Comparison of ENCODE assay signal across 16 mouse cellular contexts in the genomic region with DNA sequence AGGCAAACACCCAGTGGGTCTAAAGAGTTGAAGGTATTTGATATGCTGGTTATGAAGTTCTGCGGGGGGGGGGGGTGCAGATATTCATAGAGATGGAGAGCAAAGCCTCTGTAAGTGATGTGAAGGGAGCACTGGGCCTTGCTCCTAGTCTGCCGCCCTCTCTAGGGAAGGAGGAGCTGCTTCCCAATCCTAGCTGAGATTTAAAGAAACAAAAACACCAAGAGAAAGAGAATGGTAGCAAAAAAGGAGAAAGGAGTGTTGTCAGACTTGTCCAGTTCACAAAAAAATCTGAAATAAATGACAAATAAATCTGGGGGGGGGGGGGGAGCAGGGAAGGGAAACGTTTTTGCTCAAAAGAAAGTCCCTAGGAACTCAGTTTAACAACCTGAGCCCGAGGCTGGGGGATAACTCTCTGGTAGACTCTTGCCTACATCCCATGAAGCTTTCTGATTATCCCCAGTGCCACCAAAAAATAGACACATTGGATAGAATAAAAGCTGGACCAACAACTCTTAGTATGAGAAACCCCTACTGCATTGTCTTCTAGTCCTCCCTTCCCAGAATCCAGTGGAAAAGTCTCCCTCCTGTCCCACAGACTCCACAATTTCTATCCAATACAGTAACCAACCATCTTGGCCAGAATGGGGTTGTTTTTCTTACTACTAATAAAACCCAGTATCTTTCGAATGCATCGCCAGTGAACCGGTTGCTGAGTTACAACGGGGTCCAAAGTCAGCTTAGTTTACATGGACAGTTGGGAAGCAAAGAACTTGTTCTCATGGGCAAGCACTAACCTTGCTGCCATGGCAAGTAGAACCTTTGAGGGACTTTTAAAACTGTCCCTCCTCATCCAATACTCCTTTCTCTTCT. TPM values are rescaled to one million over a fixed set of nuclear protein-coding genes. Genes with fewer than 3 reads are reported as not detected.
DNase-seq lines count a peak whose midpoint lies in the region; ATAC-seq lines count a peak whose summit lies in the region.
"Had no signal": no experiment of that assay in that cellular context is flagged by ENCODE, and none has a peak within 500 bp of the region (broad histone marks: within the 10 kb centered on the region; RNA-seq: fewer than 3 reads in every experiment).

No protein-coding gene starts in this region.

- no peak overlapping the region for H3K4me3 ChIP-seq in heart, embryonic 10.5 days
- peak overlapping the region; percentile 67 for H3K4me3 ChIP-seq in hindbrain, embryonic 10.5 days
- no peak overlapping the region for H3K4me3 ChIP-seq in midbrain, embryonic 11.5 days (ENCODE audit: low read depth, low read length)
- no peak overlapping the region for H3K4me3 ChIP-seq in neural tube, embryonic 14.5 days (ENCODE audit: low read depth, low read length)
- H3K4me3 ChIP-seq: gastrocnemius, adult 2 months; heart, embryonic 13.5 days; limb, embryonic 12.5 days had no signal

- H3K4me2 ChIP-seq in midbrain, embryonic 11.5 days, result peak overlapping the region; percentile 34; the same call in 1 of the 2 replicates
- no peak overlapping the region; the same call in 1 of the 2 replicates for H3K4me2 ChIP-seq in neural tube, embryonic 14.5 days (ENCODE audit: low read depth, low read length)
- H3K4me2 ChIP-seq: heart, embryonic 13.5 days; limb, embryonic 12.5 days had no signal

- no peaks in the 10 kb centered on the region for H3K36me3 ChIP-seq in heart, embryonic 10.5 days
- H3K36me3 ChIP-seq in hindbrain, embryonic 10.5 days, result no peaks in the 10 kb centered on the region
- H3K36me3 ChIP-seq in midbrain, embryonic 11.5 days (ENCODE audit: control insufficient read depth, insufficient read depth, low read length), result no peaks in the 10 kb centered on the region
- H3K36me3 ChIP-seq in neural tube, embryonic 14.5 days (ENCODE audit: control insufficient read depth, insufficient read depth, low read length), result no peaks in the 10 kb centered on the region
- H3K36me3 ChIP-seq: heart, embryonic 13.5 days; limb, embryonic 12.5 days had no signal

- peaks cover 10% of the 10 kb centered on the region; the same call in 1 of the 2 replicates for H3K4me1 ChIP-seq in heart, embryonic 10.5 days
- peaks cover 66% of the 10 kb centered on the region for H3K4me1 ChIP-seq in hindbrain, embryonic 10.5 days (replicated peaks)
- H3K4me1 ChIP-seq in midbrain, embryonic 11.5 days (ENCODE audit: control insufficient read depth, insufficient read depth, low read length), result peaks cover 15% of the 10 kb centered on the region
- H3K4me1 ChIP-seq in neural tube, embryonic 14.5 days (ENCODE audit: control insufficient read depth, insufficient read depth, low read length), result peaks cover 10% of the 10 kb centered on the region; the same call in 1 of the 2 replicates

- ATAC-seq in midbrain, embryonic 11.5 days (ENCODE audit: low FRiP score), result no peak
- no peak for ATAC-seq in neural tube, embryonic 14.5 days (ENCODE audit: low read depth)

- H3K27me3 ChIP-seq in heart, embryonic 10.5 days (ENCODE audit: insufficient read depth, poor library complexity, severe bottlenecking), result peaks cover 98% of the 10 kb centered on the region
- peaks cover 98% of the 10 kb centered on the region for H3K27me3 ChIP-seq in hindbrain, embryonic 10.5 days (ENCODE audit: insufficient read depth, poor library complexity, severe bottlenecking)
- peaks cover 81% of the 10 kb centered on the region for H3K27me3 ChIP-seq in midbrain, embryonic 11.5 days (ENCODE audit: control insufficient read depth, insufficient read depth, low read length)
- peaks cover 30% of the 10 kb centered on the region for H3K27me3 ChIP-seq in neural tube, embryonic 14.5 days (ENCODE audit: control insufficient read depth, insufficient read depth, low read length)

- 3% methylated on average over 8 of the region's 8 CpGs for WGBS in heart, embryonic 10.5 days
- 1% methylated on average over 8 of the region's 8 CpGs for WGBS in hindbrain, embryonic 10.5 days
- under 1% methylated on average over 8 of the region's 8 CpGs for WGBS in midbrain, embryonic 11.5 days
- WGBS in neural tube, embryonic 14.5 days, result 5% methylated on average over 8 of the region's 8 CpGs

- no peaks in the 10 kb centered on the region for H3K9me3 ChIP-seq in heart, embryonic 10.5 days
- no peaks in the 10 kb centered on the region for H3K9me3 ChIP-seq in hindbrain, embryonic 10.5 days
- no peaks in the 10 kb centered on the region for H3K9me3 ChIP-seq in midbrain, embryonic 11.5 days (ENCODE audit: control insufficient read depth, low read length)
- H3K9me3 ChIP-seq in neural tube, embryonic 14.5 days (ENCODE audit: control insufficient read depth, low read length), result no peaks in the 10 kb centered on the region
- H3K9me3 ChIP-seq: heart, embryonic 13.5 days; limb, embryonic 12.5 days had no signal

- H3K27ac ChIP-seq in heart, embryonic 10.5 days, result no peak overlapping the region
- peak overlapping the region; percentile 98 for H3K27ac ChIP-seq in hindbrain, embryonic 10.5 days
- peak overlapping the region; percentile 92; the same call in 1 of the 2 replicates for H3K27ac ChIP-seq in midbrain, embryonic 11.5 days (ENCODE audit: low read depth, low read length)
- peak overlapping the region; percentile 96 for H3K27ac ChIP-seq in neural tube, embryonic 14.5 days (ENCODE audit: low read depth, low read length)
- H3K27ac ChIP-seq: gastrocnemius, adult 2 months; heart, embryonic 13.5 days; kidney, postnatal 0 days; limb, embryonic 12.5 days had no signal

- H3K9ac ChIP-seq in midbrain, embryonic 11.5 days (ENCODE audit: low read length), result peak overlapping the region; percentile 13; the same call in 1 of the 2 replicates
- peak overlapping the region; percentile 17; the same call in 1 of the 2 replicates for H3K9ac ChIP-seq in neural tube, embryonic 14.5 days (replicated peaks; ENCODE audit: low read depth, low read length)
- H3K9ac ChIP-seq: heart, embryonic 13.5 days; limb, embryonic 12.5 days had no signal

- DNase-seq in heart, embryonic 10.5 days (ENCODE audit: low spot score), result peak; percentile 64
- no peak for DNase-seq in heart, adult 18-20 months
- peak; percentile 34 for DNase-seq in hindbrain, embryonic 10.5 days (ENCODE audit: low spot score)
- DNase-seq in midbrain, embryonic 11.5 days (ENCODE audit: low spot score, missing footprints), result no peak
- no peak for DNase-seq in adrenal gland, postnatal 25 days
- no peak for DNase-seq in kidney, postnatal 25 days
- DNase-seq in gastrocnemius, postnatal 4 days (ENCODE audit: low spot score in 2 of 2), result no peak
- DNase-seq: gastrocnemius, adult 2 months; lung, adult 2 months; thymus, postnatal 14 days had no signal

RNA-seq across cellular contexts. Expression of a gene that starts 20.2 kb away (rescaled TPM):
- polyA plus RNA-seq in heart, embryonic 10.5 days (2016; fragmentation: Nextera tagmentation; extraction: Ambion mirVana), result not detected in 2 replicates
- total RNA-seq in heart, adult 18-20 months (2021), result not detected
- 6.9 and 8.1 TPM in 2 replicates for polyA plus RNA-seq in hindbrain, embryonic 10.5 days (2016; fragmentation: Nextera tagmentation; extraction: Ambion mirVana)
- 13.7 and 14.8 TPM in 2 replicates for polyA plus RNA-seq in midbrain, embryonic 11.5 days (2014; fragmentation: Nextera tagmentation; extraction: Ambion mirVana)
- polyA plus RNA-seq in neural tube, embryonic 14.5 days (2014; fragmentation: Nextera tagmentation; extraction: Ambion mirVana), result 28.7 and 30.5 TPM in 2 replicates
- not detected in 2 replicates for total RNA-seq in adrenal gland, postnatal 25 days (2021)
- 1 to 10 TPM; 2.2 to 2.4 TPM for total RNA-seq in gastrocnemius, postnatal 4 days (2021)
- total RNA-seq: common myeloid progenitor, adult 5-6 weeks; megakaryocyte-erythroid progenitor cell, adult 5-6 weeks had no signal
- polyA plus RNA-seq: heart, embryonic 13.5 days; kidney, postnatal 0 days had no signal

RNA-seq across cellular contexts. Expression of a gene that starts 23.6 kb away (rescaled TPM):
- polyA plus RNA-seq in heart, embryonic 10.5 days (2016; fragmentation: Nextera tagmentation; extraction: Ambion mirVana), result 0.13 TPM in 1 of 2 replicates, not detected in the other
- not detected for total RNA-seq in heart, adult 18-20 months (2021)
- 16.9 and 19.8 TPM in 2 replicates for polyA plus RNA-seq in hindbrain, embryonic 10.5 days (2016; fragmentation: Nextera tagmentation; extraction: Ambion mirVana)
- 41.7 and 42.5 TPM in 2 replicates for polyA plus RNA-seq in midbrain, embryonic 11.5 days (2014; fragmentation: Nextera tagmentation; extraction: Ambion mirVana)
- polyA plus RNA-seq in neural tube, embryonic 14.5 days (2014; fragmentation: Nextera tagmentation; extraction: Ambion mirVana), result 46.7 and 50.5 TPM in 2 replicates
- total RNA-seq in adrenal gland, postnatal 25 days (2021), result not detected in 2 replicates
- total RNA-seq in gastrocnemius, postnatal 4 days (2021), result under 1 TPM; 0.73 to 0.78 TPM
- total RNA-seq: common myeloid progenitor, adult 5-6 weeks; gastrocnemius, adult 2 months; megakaryocyte-erythroid progenitor cell, adult 5-6 weeks had no signal
- polyA plus RNA-seq: heart, embryonic 13.5 days; kidney, postnatal 0 days; lung, adult 2 months had no signal

Comparison
In these comparisons a context has a peak if more than half of its experiments do, and no peak if none do; other contexts are left out.
1. DNase-seq: peak in heart, embryonic 10.5 days (single experiment) and hindbrain, embryonic 10.5 days (single experiment); none in heart, adult 18-20 months (0 of 2), midbrain, embryonic 11.5 days (single experiment), adrenal gland, postnatal 25 days (single experiment), kidney, postnatal 25 days (0 of 2) and gastrocnemius, postnatal 4 days (0 of 2).
2. RNA of a gene that starts 23.6 kb away (polyA plus RNA-seq): 46.7 to 50.5 TPM in neural tube, embryonic 14.5 days, 41.7 to 42.5 TPM in midbrain, embryonic 11.5 days and 16.9 to 19.8 TPM in hindbrain, embryonic 10.5 days; 0.13 TPM in heart, embryonic 10.5 days; every median in the first group is over 10 times any median in the second.